Mouse (Mus musculus) central nervous system, embryonic 18 days (tissue): ENCODE data around the gene Mill2. TPM values are rescaled to one million over a fixed set of nuclear protein-coding genes. Genes with fewer than 3 reads are reported as not detected.

Experiments
- polyA plus RNA-seq: library from polyadenylated mRNA; depleted of rRNA; stranded (reverse); fragments of >200 nt; gene quantifications from 2 replicates; pipeline ENCODE4 v1.2.3, GENCODE M21; 2012; rRNA removed

The Mill2 gene
- polyA plus RNA-seq = 1.3 and 1.4 TPM in 2 replicates

DNA sequence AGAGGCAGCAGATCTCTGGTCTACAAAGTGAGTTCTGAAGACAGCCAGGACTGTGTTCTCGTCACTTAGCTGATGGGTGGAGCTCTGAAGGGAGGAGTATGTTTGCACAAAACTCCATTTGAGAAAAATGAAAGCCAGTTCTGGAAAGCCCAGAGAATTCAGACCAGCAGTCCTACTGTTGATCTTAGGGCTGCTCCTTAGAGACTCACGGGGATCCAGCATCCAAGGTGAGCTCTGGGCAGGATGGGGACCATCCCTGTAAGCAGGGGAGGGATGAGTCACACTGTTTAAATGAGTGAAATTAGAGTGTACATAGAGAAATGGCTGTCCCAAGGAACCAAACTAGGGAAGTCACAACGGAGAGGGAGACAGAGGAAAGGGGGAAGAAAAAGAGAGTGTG lies at the start of gene Mill2:
Gene Mill2 (plus strand): TSS at position 102 of the 400 bp plus-strand sequence.

DNA sequence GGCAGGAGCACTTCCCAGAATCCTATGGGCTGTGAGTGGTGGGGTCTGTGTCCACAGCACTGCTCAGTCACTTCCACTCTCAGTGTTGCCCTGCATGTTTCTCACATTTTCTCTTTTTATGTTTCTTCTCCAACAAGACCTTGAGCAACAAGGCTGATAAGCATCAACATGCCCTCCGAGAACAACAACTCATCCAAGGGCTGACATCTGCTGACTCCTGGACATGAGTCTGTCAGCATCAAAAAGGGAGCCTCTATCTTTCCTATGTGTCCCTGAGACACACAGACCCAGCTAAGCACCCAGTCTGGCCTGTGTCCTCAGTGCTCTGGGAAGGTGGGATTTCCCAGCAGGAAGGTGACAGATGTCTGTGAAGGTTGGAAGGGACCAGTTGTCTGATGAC lies 41.3 kb upstream of the Mill2 start, which contains the start of gene Psg19:
Gene Psg19 (minus strand): TSS at position 101 of the 400 bp plus-strand sequence.

DNA sequence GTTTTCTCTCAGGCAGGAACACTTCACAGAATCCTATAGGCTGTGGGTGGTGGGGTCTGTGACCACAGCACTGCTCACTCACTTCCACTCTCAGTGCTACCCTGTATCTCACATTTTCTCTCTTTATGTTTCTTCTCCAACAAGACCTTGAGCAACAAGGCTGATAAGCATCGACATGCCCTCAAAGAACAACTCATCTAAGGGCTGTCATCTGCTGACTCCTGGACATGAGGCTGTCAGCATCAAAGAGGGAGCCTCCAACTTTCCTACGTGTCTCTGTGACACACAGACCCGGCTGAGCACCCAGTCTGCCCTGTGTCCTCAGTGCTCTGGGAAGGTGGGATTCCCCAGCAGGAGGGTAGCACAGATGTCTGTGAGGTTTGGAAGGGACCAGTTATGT lies 18.3 kb upstream of the Mill2 start, which contains the start of gene Psg17:
Gene Psg17 (minus strand): TSS at position 101 of the 400 bp plus-strand sequence.

DNA sequence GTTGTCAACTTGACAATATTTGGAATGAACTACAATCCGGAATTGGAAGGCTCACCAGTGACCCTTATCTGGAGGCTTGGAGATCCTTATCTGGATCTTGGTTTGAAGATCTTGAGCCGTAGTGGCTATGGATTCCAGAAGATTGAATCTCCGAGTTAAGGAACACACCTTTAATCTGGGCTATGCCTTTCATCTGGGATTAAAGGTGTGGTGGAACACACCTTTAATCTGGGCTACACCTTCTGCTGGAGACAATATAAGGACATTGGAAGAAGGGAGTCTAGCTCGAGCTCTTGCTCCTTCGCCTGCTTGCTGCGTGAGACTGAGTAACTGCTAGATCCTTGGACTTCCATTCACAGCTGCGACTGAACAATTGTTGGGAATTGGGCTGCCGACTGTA lies 31.3 kb downstream of the Mill2 start, which contains the start of gene Pglyrp1:
Gene Pglyrp1 (plus strand): TSS at position 301 of the 400 bp plus-strand sequence.

GRCm38 (mm10) chr7:18910241-18910831 lies 70.6 kb downstream of the Mill2 start, which contains the start of gene Ccdc61:
Gene Ccdc61 (minus strand): TSS chr7:18910415.

Other genes with a start within 250 kb of the Mill2 start
- gene Psg23, start 223.5 kb upstream of the Mill2 start, polyA plus RNA-seq = not detected in 2 replicates
- gene Psg21, start 183.2 kb upstream of the Mill2 start, polyA plus RNA-seq = not detected in 2 replicates
- not detected in 2 replicates for gene Psg20, start 153.8 kb upstream of the Mill2 start, polyA plus RNA-seq
- not detected in 2 replicates for gene Psg22, start 121.9 kb upstream of the Mill2 start, polyA plus RNA-seq
- 0.05 TPM in 1 of 2 replicates, not detected in the other for gene Psg19, start 41.4 kb upstream of the Mill2 start, polyA plus RNA-seq
- gene Psg17, start 18.4 kb upstream of the Mill2 start, polyA plus RNA-seq = 0.19 and 0.23 TPM in 2 replicates
- gene Pglyrp1, start 31.4 kb downstream of the Mill2 start, polyA plus RNA-seq = 26.6 and 31.5 TPM in 2 replicates
- gene Ccdc61, start 70.4 kb downstream of the Mill2 start, polyA plus RNA-seq = 27.0 and 28.3 TPM in 2 replicates
- 20.2 and 29.7 TPM in 2 replicates for gene Nova2, start 85.9 kb downstream of the Mill2 start, polyA plus RNA-seq
- 2.3 TPM in 2 replicates for gene Nanos2, start 147.4 kb downstream of the Mill2 start, polyA plus RNA-seq
- 14.5 and 16.5 TPM in 2 replicates for gene Mypop, start 151.3 kb downstream of the Mill2 start, polyA plus RNA-seq
- 38.3 and 39.8 TPM in 2 replicates for gene Irf2bp1, start 164.1 kb downstream of the Mill2 start, polyA plus RNA-seq
- not detected in 2 replicates for gene Foxa3, start 183.6 kb downstream of the Mill2 start, polyA plus RNA-seq
- gene Sympk, start 184.4 kb downstream of the Mill2 start, polyA plus RNA-seq = 66.8 and 73.9 TPM in 2 replicates
- 0.23 and 0.32 TPM in 2 replicates for gene Rsph6a, start 214.7 kb downstream of the Mill2 start, polyA plus RNA-seq
- 168 and 184 TPM in 2 replicates for gene Dmwd, start 236.3 kb downstream of the Mill2 start, polyA plus RNA-seq
- gene Dmpk, start 243.9 kb downstream of the Mill2 start, polyA plus RNA-seq = 48.3 and 55.8 TPM in 2 replicates